In genomic region chr12:81803803-81804202, GRCm38 (mm10) we compare ENCODE assay signal across 16 mouse cellular contexts. TPM values are rescaled to one million over a fixed set of nuclear protein-coding genes. Genes with fewer than 3 reads are reported as not detected.
A peak's percentile ranks its signal among the peaks of the same experiment; 100 is the strongest.
DNase-seq lines count a peak whose midpoint lies in the region; ATAC-seq and TF ChIP-seq lines count a peak whose summit lies in the region.
"Had no signal": no experiment of that assay in that cellular context is flagged by ENCODE, and none has a peak within 500 bp of the region (broad histone marks: within the 10 kb centered on the region; RNA-seq: fewer than 3 reads in every experiment).

No protein-coding gene starts in this region.

- no peaks in the 10 kb centered on the region for H3K36me3 ChIP-seq in kidney, adult 2 months (ENCODE audit: control insufficient read depth, insufficient read depth, low read length)
- no peaks in the 10 kb centered on the region for H3K36me3 ChIP-seq in lung, postnatal 0 days (ENCODE audit: insufficient read depth, low read length)
- H3K36me3 ChIP-seq: forebrain, embryonic 15.5 days; neural tube, embryonic 12.5 days had no signal

- TF ChIP-seq CTCF in kidney, adult 2 months (conservative IDR thresholded peaks at IDR 0.05; ENCODE audit: insufficient read depth, insufficient read length, low read depth, low read length), result no peak
- no peak for TF ChIP-seq CTCF in lung, postnatal 0 days (IDR thresholded peaks at IDR 0.05)

- peak; percentile 83 for DNase-seq in heart, adult 11 months
- DNase-seq in heart, postnatal 36 days, result no peak
- DNase-seq in kidney, adult 2 months, result peak; percentile 16
- DNase-seq in kidney, postnatal 25 days, result no peak
- peak; percentile 40 for DNase-seq in lung, postnatal 36 days
- no peak for DNase-seq in lung, postnatal 0 days (ENCODE audit: low spot score)
- peak; percentile 10 to 24 for DNase-seq in heart, postnatal 10 days
- DNase-seq in adrenal gland, postnatal 36 days, result no peak
- DNase-seq: cerebellum, adult 9-11 months; layer of hippocampus, postnatal 36 days; liver; liver, postnatal 0 days; right cerebral cortex, postnatal 14 days had no signal

- TF ChIP-seq POLR2A in kidney, adult 2 months (IDR thresholded peaks at IDR 0.05; ENCODE audit: low read depth, low read length), result no peak

- H3K27ac ChIP-seq in kidney, adult 2 months (ENCODE audit: insufficient read depth, low read depth, low read length), result no peak overlapping the region
- no peak overlapping the region for H3K27ac ChIP-seq in lung, postnatal 0 days (ENCODE audit: low read length)
- H3K27ac ChIP-seq: forebrain, embryonic 15.5 days; neural tube, embryonic 12.5 days had no signal

- no peak for ATAC-seq in lung, postnatal 0 days
- ATAC-seq: forebrain, embryonic 15.5 days; hindbrain, embryonic 16.5 days; liver, postnatal 0 days had no signal

- no peaks in the 10 kb centered on the region for H3K9me3 ChIP-seq in lung, postnatal 0 days (ENCODE audit: low read length)
- H3K9me3 ChIP-seq: forebrain, embryonic 15.5 days; neural tube, embryonic 12.5 days had no signal

- TF ChIP-seq EP300 in lung, postnatal 0 days (IDR thresholded peaks at IDR 0.05), result no peak

- peaks cover 3% of the 10 kb centered on the region; the same call in 1 of the 2 replicates for H3K4me1 ChIP-seq in kidney, adult 2 months (ENCODE audit: control insufficient read depth, insufficient read depth, low read length)
- H3K4me1 ChIP-seq in lung, postnatal 0 days (ENCODE audit: insufficient read depth, low read depth, low read length), result peaks cover 6% of the 10 kb centered on the region

- no peak overlapping the region for H3K4me3 ChIP-seq in kidney, adult 2 months (ENCODE audit: insufficient read depth, low read depth, low read length)
- no peak overlapping the region for H3K4me3 ChIP-seq in lung, postnatal 0 days (ENCODE audit: low read depth, low read length)
- H3K4me3 ChIP-seq: forebrain, embryonic 15.5 days; neural tube, embryonic 12.5 days had no signal

- intact Hi-C loops in heart, postnatal 36 days (cut with DNase I), result loop anchor here (2.0 kb wide), 1 partner anchor 15 kb away; no protein-coding TSS in a partner anchor
- intact Hi-C loops in heart, postnatal 10 days (cut with DNase I), result no loop called here

- no peaks in the 10 kb centered on the region for H3K27me3 ChIP-seq in kidney, adult 2 months (replicated peaks; ENCODE audit: control insufficient read depth, insufficient read depth, low read length)
- no peaks in the 10 kb centered on the region for H3K27me3 ChIP-seq in lung, postnatal 0 days (replicated peaks; ENCODE audit: insufficient read depth, low read length)
- H3K27me3 ChIP-seq: forebrain, embryonic 15.5 days; neural tube, embryonic 12.5 days had no signal

- no peak overlapping the region for H3K4me2 ChIP-seq in lung, postnatal 0 days (replicated peaks; ENCODE audit: low read depth, low read length)
- H3K4me2 ChIP-seq: forebrain, embryonic 15.5 days; neural tube, embryonic 12.5 days had no signal

- WGBS in kidney, adult 2 months, result 38% methylated on average over 7 of the region's 7 CpGs
- WGBS in lung, postnatal 0 days, result 36% methylated on average over 7 of the region's 7 CpGs

- H3K9ac ChIP-seq in lung, postnatal 0 days (replicated peaks; ENCODE audit: low read depth), result no peak overlapping the region
- H3K9ac ChIP-seq: forebrain, embryonic 15.5 days; liver, postnatal 0 days; neural tube, embryonic 12.5 days had no signal

RNA-seq across cellular contexts. Expression of gene Map3k9, which starts 22.8 kb away (rescaled TPM):
- total RNA-seq in heart, postnatal 36 days (2021), result under 1 TPM; 0.22 TPM
- 3.4 and 3.9 TPM in 2 replicates for polyA plus RNA-seq in kidney, adult 2 months (2012; rRNA removed)
- 3.3 and 3.6 TPM in 2 replicates for polyA plus RNA-seq in lung, postnatal 0 days (2015; fragmentation: Nextera tagmentation; extraction: Ambion mirVana)
- under 1 TPM; 0.26 to 0.45 TPM for total RNA-seq in heart, postnatal 10 days (2021)
- 1 to 10 TPM; 1.2 to 3.4 TPM for total RNA-seq in adrenal gland, postnatal 36 days (2021)

RNA-seq across cellular contexts. Expression of gene Pcnx, which starts 56.0 kb away (rescaled TPM):
- total RNA-seq in heart, postnatal 36 days (2021), result 10 to 100 TPM; 54.6 to 57.8 TPM
- 23.8 and 27.3 TPM in 2 replicates for polyA plus RNA-seq in kidney, adult 2 months (2012; rRNA removed)
- polyA plus RNA-seq in lung, postnatal 0 days (2015; fragmentation: Nextera tagmentation; extraction: Ambion mirVana), result 12.8 and 13.5 TPM in 2 replicates
- 10 to 100 TPM; 79.2 to 79.6 TPM for total RNA-seq in heart, postnatal 10 days (2021)
- total RNA-seq in adrenal gland, postnatal 36 days (2021), result 10 to 100 TPM; 52.7 to 54.6 TPM

Comparison
In these comparisons a context has a peak if more than half of its experiments do, and no peak if none do; other contexts are left out.
1. DNase-seq: peak in heart, adult 11 months (single experiment), kidney, adult 2 months (single experiment), lung, postnatal 36 days (single experiment) and heart, postnatal 10 days (2 of 2); none in heart, postnatal 36 days (0 of 2), kidney, postnatal 25 days (0 of 2), lung, postnatal 0 days (single experiment) and adrenal gland, postnatal 36 days (0 of 2).